Mouse (Mus musculus) hindlimb bud, embryonic 11.5 days (tissue): ENCODE measurements at regions not wholly inside any gene's neighbourhood (a gene's known extent, or its start where the extent isn't known, plus 50 kb on each side); places are given as distances from the start of the nearest gene placed in this dataset.

Experiments
- DNase-seq: peaks from one replicate; pipeline ENCODE4 v3.0.0-alpha.2; 2012; ENCODE audit warnings: low read depth, low spot score; ENCODE audit errors: extremely low spot score

- DNase-seq = no peak
Observed at GRCm38 (mm10) chr5:146684429-146684828, 99.4 kb upstream of the Gpr12 start.

GRCm38 (mm10) chr5:146683554-146683953, 98.5 kb upstream of the Gpr12 start:
- DNase-seq = no peak

- no peak for DNase-seq
Observed at GRCm38 (mm10) chr5:146682893-146683292, 97.9 kb upstream of the Gpr12 start.

- no peak for DNase-seq
Observed at GRCm38 (mm10) chr5:146681512-146681911, 96.5 kb upstream of the Gpr12 start.

- no peak for DNase-seq
Observed at GRCm38 (mm10) chr5:146679198-146679681, 94.2 kb upstream of the Gpr12 start.

GRCm38 (mm10) chr5:146678775-146679170, 93.7 kb upstream of the Gpr12 start:
- no peak for DNase-seq

GRCm38 (mm10) chr5:146678049-146678774, 93.2 kb upstream of the Gpr12 start:
- DNase-seq = no peak

GRCm38 (mm10) chr5:146677151-146677515, 92.1 kb upstream of the Gpr12 start:
- DNase-seq = no peak

GRCm38 (mm10) chr5:146676470-146677150, 91.6 kb upstream of the Gpr12 start:
- no peak for DNase-seq

- DNase-seq = no peak
Observed at GRCm38 (mm10) chr5:146675887-146676277, 90.8 kb upstream of the Gpr12 start.

GRCm38 (mm10) chr5:146675006-146675886, 90.2 kb upstream of the Gpr12 start:
- peak; percentile 24 for DNase-seq

- no peak for DNase-seq
Observed at GRCm38 (mm10) chr5:146661751-146662150, 76.7 kb upstream of the Gpr12 start.

GRCm38 (mm10) chr5:146657228-146657627, 72.2 kb upstream of the Gpr12 start:
- DNase-seq = no peak

- no peak for DNase-seq
Observed at GRCm38 (mm10) chr5:146655394-146655793, 70.4 kb upstream of the Gpr12 start.

- DNase-seq = no peak
Observed at GRCm38 (mm10) chr5:146653686-146654450, 68.8 kb upstream of the Gpr12 start.

- DNase-seq = no peak
Observed at GRCm38 (mm10) chr5:146652874-146653273, 67.8 kb upstream of the Gpr12 start.

- no peak for DNase-seq
Observed at GRCm38 (mm10) chr5:146648519-146649060, 63.6 kb upstream of the Gpr12 start.

GRCm38 (mm10) chr5:146647628-146648380, 62.8 kb upstream of the Gpr12 start:
- DNase-seq = no peak

GRCm38 (mm10) chr5:146644499-146644898, 59.5 kb upstream of the Gpr12 start:
- peak; percentile 72 for DNase-seq

GRCm38 (mm10) chr5:146641931-146642330, 56.9 kb upstream of the Gpr12 start:
- no peak for DNase-seq
